Mouse (Mus musculus) cortical plate, adult 2 months (tissue): ENCODE measurements around the gene Nfat5.

ENCODE experiments used
- CTCF ChIP-seq: fragments of 200-500 bp; IDR thresholded peaks from 2 replicates; pipeline ENCODE4 v1.5.1; 2011; ENCODE audit warnings: mild to moderate bottlenecking, control low read depth, low read length; ENCODE audit not compliant: insufficient read depth; ENCODE audit errors: extremely low read depth
- POLR2A ChIP-seq: fragments of 200-500 bp; IDR thresholded peaks from 2 replicates; pipeline ENCODE4 v1.6.1; 2011; ENCODE audit warnings: mild to moderate bottlenecking, low read length, control low read depth; ENCODE audit not compliant: insufficient read depth; ENCODE audit errors: extremely low read depth

DNA sequence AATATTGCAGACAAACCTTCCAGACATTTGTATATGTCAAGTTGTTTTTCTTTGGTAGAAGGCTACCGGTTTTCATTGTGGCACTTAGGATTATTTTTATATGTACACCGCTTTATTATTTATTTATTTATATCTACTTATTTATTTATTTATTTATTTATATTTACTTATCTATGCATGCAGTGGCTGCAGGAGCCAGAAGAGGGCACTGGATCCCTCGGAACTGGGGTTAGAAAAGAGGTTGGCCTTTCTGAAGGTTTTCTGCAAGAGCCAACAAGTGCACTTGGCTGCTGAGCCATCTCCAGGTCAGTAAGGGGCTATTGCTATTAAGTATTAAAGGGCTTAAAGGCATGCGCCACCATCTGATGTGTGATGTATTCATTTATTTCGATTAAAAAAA is 94.6 kb downstream of the Nfat5 start:
- TF ChIP-seq CTCF (peak; percentile 22; the same call in 1 of the 2 replicates), POLR2A (no peak)
